Comparison of ENCODE assay signal across 8 mouse cellular contexts in genomic region chr10:74935016-74935415, GRCm38 (mm10). TPM values are rescaled to one million over a fixed set of nuclear protein-coding genes. Genes with fewer than 3 reads are reported as not detected.
DNase-seq lines count a peak whose midpoint lies in the region; ATAC-seq and TF ChIP-seq lines count a peak whose summit lies in the region.

No protein-coding gene starts in this region.

- H3K9me3 ChIP-seq in hindbrain, embryonic 11.5 days (ENCODE audit: control insufficient read depth, low read length) = no peaks in the 10 kb centered on the region
- H3K9me3 ChIP-seq in hindbrain, embryonic 12.5 days (replicated peaks) = no peaks in the 10 kb centered on the region
- no peaks in the 10 kb centered on the region for H3K9me3 ChIP-seq in ES-Bruce4 (replicated peaks; ENCODE audit: control insufficient read depth, insufficient read depth, low read length, poor library complexity, severe bottlenecking)
- no peaks in the 10 kb centered on the region for H3K9me3 ChIP-seq in kidney, postnatal 0 days (replicated peaks; ENCODE audit: low read length)

- WGBS in hindbrain, embryonic 11.5 days = 27% methylated on average over 6 of the region's 6 CpGs
- 30% methylated on average over 6 of the region's 6 CpGs for WGBS in hindbrain, embryonic 12.5 days
- WGBS in kidney, postnatal 0 days = 26% methylated on average over 6 of the region's 6 CpGs

- no peak for TF ChIP-seq EP300 in ES-Bruce4 (IDR thresholded peaks at IDR 0.05; ENCODE audit: insufficient read depth, low read depth, low read length)

- no peak for TF ChIP-seq POLR2A in ES-Bruce4 (IDR thresholded peaks at IDR 0.05; ENCODE audit: insufficient read depth, low read length)

- no peak overlapping the region for H3K9ac ChIP-seq in hindbrain, embryonic 11.5 days (ENCODE audit: low read depth, low read length)
- H3K9ac ChIP-seq in hindbrain, embryonic 12.5 days = no peak overlapping the region
- no peak overlapping the region for H3K9ac ChIP-seq in ES-Bruce4 (ENCODE audit: low read depth, poor library complexity, severe bottlenecking)
- no peak overlapping the region for H3K9ac ChIP-seq in kidney, postnatal 0 days (ENCODE audit: low read depth, low read length)

- no peak overlapping the region for H3K4me3 ChIP-seq in hindbrain, embryonic 11.5 days (ENCODE audit: low read depth, low read length)
- H3K4me3 ChIP-seq in hindbrain, embryonic 12.5 days = no peak overlapping the region
- no peak overlapping the region for H3K4me3 ChIP-seq in ES-Bruce4 (ENCODE audit: low read depth, low read length)
- H3K4me3 ChIP-seq in kidney, postnatal 0 days (replicated peaks; ENCODE audit: low read depth, low read length) = no peak overlapping the region

- H3K4me2 ChIP-seq in hindbrain, embryonic 11.5 days (replicated peaks; ENCODE audit: low read depth, low read length) = no peak overlapping the region
- no peak overlapping the region for H3K4me2 ChIP-seq in hindbrain, embryonic 12.5 days (replicated peaks)
- no peak overlapping the region for H3K4me2 ChIP-seq in kidney, postnatal 0 days (ENCODE audit: low read length)

- TF ChIP-seq CTCF in ES-Bruce4 (IDR thresholded peaks at IDR 0.05; ENCODE audit: low read depth, low read length) = no peak
- TF ChIP-seq CTCF in kidney, postnatal 0 days (IDR thresholded peaks at IDR 0.05; ENCODE audit: low read depth) = peak; percentile 62

- peak; percentile 40 for DNase-seq in hindbrain, embryonic 11.5 days (ENCODE audit: low spot score)
- peak; percentile 19 for DNase-seq in 3T3-L1 (ENCODE audit: low read depth, low spot score)
- DNase-seq in kidney, postnatal 0 days (ENCODE audit: low spot score) = peak; percentile 41
- no peak for DNase-seq in spleen, postnatal 36 days (ENCODE audit: low spot score in 2 of 2)
- no peak for DNase-seq in adrenal gland, adult 18-20 months (ENCODE audit: low spot score in 2 of 2)
- DNase-seq in layer of hippocampus, postnatal 25 days (ENCODE audit: extremely low spot score in 1 of 2, low spot score in 1 of 2) = no peak

- no peak overlapping the region for H3K27ac ChIP-seq in hindbrain, embryonic 11.5 days (ENCODE audit: low read depth, low read length)
- H3K27ac ChIP-seq in hindbrain, embryonic 12.5 days = no peak overlapping the region
- peak overlapping the region; percentile 3; the same call in 1 of the 2 replicates for H3K27ac ChIP-seq in ES-Bruce4 (ENCODE audit: insufficient read depth, low read length)
- H3K27ac ChIP-seq in kidney, postnatal 0 days = no peak overlapping the region

- H3K36me3 ChIP-seq in hindbrain, embryonic 11.5 days (ENCODE audit: control insufficient read depth, insufficient read depth, low read length) = no peaks in the 10 kb centered on the region
- H3K36me3 ChIP-seq in hindbrain, embryonic 12.5 days = no peaks in the 10 kb centered on the region
- H3K36me3 ChIP-seq in ES-Bruce4 (ENCODE audit: control insufficient read depth, insufficient read depth, low read length, poor library complexity, severe bottlenecking) = no peaks in the 10 kb centered on the region
- H3K36me3 ChIP-seq in kidney, postnatal 0 days (ENCODE audit: insufficient read depth, low read length) = no peaks in the 10 kb centered on the region

- H3K4me1 ChIP-seq in hindbrain, embryonic 11.5 days (replicated peaks; ENCODE audit: control insufficient read depth, insufficient read depth, low read length) = no peaks in the 10 kb centered on the region
- H3K4me1 ChIP-seq in hindbrain, embryonic 12.5 days = no peaks in the 10 kb centered on the region
- H3K4me1 ChIP-seq in ES-Bruce4 (ENCODE audit: control insufficient read depth, insufficient read depth, low read length) = no peaks in the 10 kb centered on the region
- H3K4me1 ChIP-seq in kidney, postnatal 0 days (replicated peaks; ENCODE audit: insufficient read depth, low read length) = no peaks in the 10 kb centered on the region

- no peak for ATAC-seq in hindbrain, embryonic 11.5 days (ENCODE audit: low FRiP score)
- no peak for ATAC-seq in hindbrain, embryonic 12.5 days (ENCODE audit: low FRiP score)
- peak; percentile 47; the same call in 1 of the 2 replicates for ATAC-seq in kidney, postnatal 0 days (replicated peaks; ENCODE audit: low FRiP score, low read depth)

- no peaks in the 10 kb centered on the region for H3K27me3 ChIP-seq in hindbrain, embryonic 11.5 days (ENCODE audit: control insufficient read depth, insufficient read depth, low read length)
- no peaks in the 10 kb centered on the region for H3K27me3 ChIP-seq in hindbrain, embryonic 12.5 days
- H3K27me3 ChIP-seq in ES-Bruce4 (ENCODE audit: control insufficient read depth, insufficient read depth, low read length, poor library complexity, severe bottlenecking) = no peaks in the 10 kb centered on the region
- no peaks in the 10 kb centered on the region for H3K27me3 ChIP-seq in kidney, postnatal 0 days (ENCODE audit: insufficient read depth, low read length)

RNA-seq across cellular contexts. Expression of gene Gnaz, which starts 32.0 kb away (rescaled TPM):
- polyA plus RNA-seq in hindbrain, embryonic 11.5 days (2014; fragmentation: Nextera tagmentation; extraction: Ambion mirVana) = 14.0 and 14.7 TPM in 2 replicates
- 26.5 and 27.9 TPM in 2 replicates for polyA plus RNA-seq in hindbrain, embryonic 12.5 days (2016; fragmentation: Nextera tagmentation; extraction: Ambion mirVana)
- 3.1 and 4.0 TPM in 2 replicates for polyA plus RNA-seq in ES-Bruce4 (2011; ENCODE audit: insufficient read depth, insufficient read length, low read depth, missing spikeins)
- polyA plus RNA-seq in kidney, postnatal 0 days (2015; fragmentation: Nextera tagmentation; extraction: Ambion mirVana) = 5.0 and 5.6 TPM in 2 replicates
- total RNA-seq in adrenal gland, adult 18-20 months (2021) = 1 to 10 TPM; 2.9 to 4.4 TPM
- 100 to 1,000 TPM in 1 of 2 experiments, 10 to 100 TPM in 1; 99.3 to 109 TPM for total RNA-seq in layer of hippocampus, postnatal 25 days (2021)

Comparison
In these comparisons a context has a peak if more than half of its experiments do, and no peak if none do; other contexts are left out.
1. DNase-seq: peak in hindbrain, embryonic 11.5 days (single experiment), 3T3-L1 (single experiment) and kidney, postnatal 0 days (single experiment); none in spleen, postnatal 36 days (0 of 2), adrenal gland, adult 18-20 months (0 of 2) and layer of hippocampus, postnatal 25 days (0 of 2).